Mouse (Mus musculus) erythroblast, embryonic 14.5 days (primary cell): ENCODE results near the gene Gnai3.

Experiments
- GATA1 ChIP-seq: IDR thresholded peaks from 2 replicates; pipeline ENCODE4 v1.6.1; 2012; ENCODE audit warnings: low read length, inconsistent platforms, mixed read lengths
- TAL1 ChIP-seq: IDR thresholded peaks from 3 replicates; pipeline ENCODE4 v1.6.1; 2012; ENCODE audit warnings: low read length, inconsistent platforms, mixed read lengths

GRCm38 (mm10) chr3:108165532-108166315 lies 19.8 kb upstream of the Gnai3 start:
- TF ChIP-seq TAL1 (no peak), GATA1 (no peak)
